Mouse (Mus musculus): ENCODE measurements around the gene Tyw1. TPM values are rescaled to one million over a fixed set of nuclear protein-coding genes. Genes with fewer than 3 reads are reported as not detected.

Tyw1 gene
- total RNA-seq, 2 experiments from 2014 or later = 15.3 to 16.2 TPM

DNA sequence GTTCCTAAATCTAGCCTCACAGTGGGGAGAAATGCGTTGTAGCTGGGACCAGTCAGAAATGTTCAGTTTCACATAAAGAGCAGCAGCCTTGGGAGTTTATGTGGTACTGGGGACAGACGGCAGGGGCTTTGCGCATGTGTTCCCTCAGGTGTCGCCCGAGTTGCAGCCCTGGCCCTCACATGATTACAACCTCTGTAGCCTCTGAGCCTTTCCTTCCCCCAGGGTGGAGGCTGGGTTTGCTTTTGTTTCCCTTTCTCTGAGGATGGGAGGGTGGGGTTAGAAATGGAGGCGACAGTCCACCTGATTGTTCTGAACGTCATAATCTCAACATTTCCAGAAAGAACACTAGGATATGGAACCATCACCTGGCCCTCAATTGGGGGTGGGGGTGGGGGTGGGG lies 52.5 kb downstream of the Tyw1 start:
- intact Hi-C loops (cut with DNase I) = no loop called here
- no peak for DNase-seq (ENCODE audit: low spot score in 2 of 2)

- intact Hi-C loops (cut with DNase I) = no loop called here
These were observed 54.7 kb downstream of the Tyw1 start for GRCm38 (mm10) chr5:130310077-130310476.

DNA sequence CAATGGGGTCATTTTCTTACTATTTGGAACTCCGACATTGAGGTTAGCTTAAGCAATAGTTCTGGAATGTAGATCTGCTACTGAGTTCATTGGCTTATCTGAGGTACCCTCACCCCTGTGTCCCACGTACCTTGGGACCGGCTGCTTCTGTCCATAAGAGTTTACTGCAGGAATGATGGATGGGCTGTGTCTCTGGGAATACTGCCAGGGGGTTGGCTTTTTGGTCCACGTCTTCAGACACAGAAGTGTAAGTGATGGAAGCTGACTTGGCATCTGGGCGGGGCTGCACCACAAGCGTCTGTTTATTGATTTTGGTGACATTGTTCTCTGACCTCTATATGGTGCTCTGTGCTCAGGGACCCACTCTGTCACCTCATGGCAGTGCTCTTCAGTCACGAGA lies 55.4 kb downstream of the Tyw1 start:
- DNase-seq (ENCODE audit: low spot score in 2 of 2) = no peak
- intact Hi-C loops (cut with DNase I) = no loop called here

More at GRCm38 (mm10) chr5:130310077-130310476, 54.7 kb downstream of the Tyw1 start:
- no peak for DNase-seq (ENCODE audit: low spot score in 2 of 2)

DNA sequence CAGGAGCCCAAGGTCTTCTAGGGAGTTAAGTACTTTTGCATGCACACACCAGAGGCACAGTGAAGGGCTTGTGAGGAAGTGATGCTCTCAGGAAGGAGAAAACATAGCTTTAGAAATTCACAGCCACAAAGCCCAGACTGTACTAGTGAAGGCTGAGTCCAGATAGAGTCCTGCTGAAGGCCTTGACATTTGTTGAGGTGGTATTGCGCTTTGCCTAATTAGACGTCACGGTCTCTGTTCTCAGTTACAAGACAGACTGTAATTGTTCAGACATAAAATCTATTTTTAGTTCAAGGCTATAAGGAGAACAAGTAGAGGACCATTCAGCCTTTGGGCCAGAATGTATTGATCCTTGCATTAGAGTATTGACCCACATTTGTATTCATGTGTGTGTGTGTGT lies 58.1 kb downstream of the Tyw1 start:
- DNase-seq (ENCODE audit: low spot score in 2 of 2) = no peak
- intact Hi-C loops (cut with DNase I) = no loop called here

GRCm38 (mm10) chr5:130314926-130315325 lies 59.5 kb downstream of the Tyw1 start:
- intact Hi-C loops (cut with DNase I) = no loop called here

DNA sequence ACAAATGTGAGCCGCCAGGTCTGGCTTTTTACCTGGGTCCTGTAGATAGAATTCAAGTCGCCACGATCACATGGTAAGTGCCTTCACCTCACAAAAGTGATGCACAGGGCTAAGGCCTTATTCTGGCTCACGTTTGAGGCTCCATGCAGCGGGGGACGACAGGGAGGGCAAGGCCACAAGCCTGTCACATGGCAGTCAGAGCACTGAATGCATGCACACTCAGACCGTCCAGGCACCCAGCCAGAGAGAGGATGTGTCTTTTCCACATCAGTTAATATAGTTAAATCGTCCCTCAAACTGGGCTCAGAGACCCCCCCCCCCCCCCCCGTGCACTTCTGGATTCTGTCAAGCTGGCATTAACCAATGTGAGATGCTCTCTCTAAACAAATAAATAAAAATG lies 60.9 kb downstream of the Tyw1 start:
- intact Hi-C loops (cut with DNase I) = no loop called here
- no peak for DNase-seq (ENCODE audit: low spot score in 2 of 2)

More at GRCm38 (mm10) chr5:130314926-130315325, 59.5 kb downstream of the Tyw1 start:
- DNase-seq (ENCODE audit: low spot score in 2 of 2) = no peak

DNA sequence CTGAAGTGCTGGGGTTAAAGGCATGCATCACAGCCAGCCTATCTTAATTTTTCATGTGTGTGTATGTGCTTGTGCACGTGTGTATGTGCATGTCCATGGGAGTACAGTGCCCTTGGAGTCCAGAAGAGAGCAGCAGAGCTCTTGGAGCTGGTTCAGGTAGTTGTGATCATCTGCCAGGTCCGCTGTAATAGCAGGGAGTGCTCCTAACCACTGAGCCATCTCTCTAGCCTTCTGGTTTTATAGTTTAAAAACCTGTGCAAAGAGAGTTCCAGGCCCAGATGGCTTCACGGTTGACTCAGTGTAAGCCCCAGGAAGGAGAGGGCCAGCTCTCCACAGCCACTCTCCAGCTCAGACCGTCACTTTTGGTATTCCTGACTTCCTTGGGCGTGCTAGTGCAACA lies 64.4 kb downstream of the Tyw1 start:
- DNase-seq (ENCODE audit: low spot score in 2 of 2) = no peak
- intact Hi-C loops (cut with DNase I) = loop anchor here (2.0 kb wide), 1 partner anchor 533 kb away; no protein-coding TSS in a partner anchor

GRCm38 (mm10) chr5:130320485-130320884 lies 65.1 kb downstream of the Tyw1 start:
- intact Hi-C loops (cut with DNase I) = loop anchor here (2.0 kb wide), 1 partner anchor 532 kb away; no protein-coding TSS in a partner anchor

GRCm38 (mm10) chr5:130325486-130325885 lies 70.1 kb downstream of the Tyw1 start:
- intact Hi-C loops (cut with DNase I) = no loop called here
- DNase-seq (ENCODE audit: low spot score in 2 of 2) = no peak

More at GRCm38 (mm10) chr5:130320485-130320884, 65.1 kb downstream of the Tyw1 start:
- peak in 1 of 2 experiments; percentile 7 for DNase-seq (ENCODE audit: low spot score in 2 of 2)

DNA sequence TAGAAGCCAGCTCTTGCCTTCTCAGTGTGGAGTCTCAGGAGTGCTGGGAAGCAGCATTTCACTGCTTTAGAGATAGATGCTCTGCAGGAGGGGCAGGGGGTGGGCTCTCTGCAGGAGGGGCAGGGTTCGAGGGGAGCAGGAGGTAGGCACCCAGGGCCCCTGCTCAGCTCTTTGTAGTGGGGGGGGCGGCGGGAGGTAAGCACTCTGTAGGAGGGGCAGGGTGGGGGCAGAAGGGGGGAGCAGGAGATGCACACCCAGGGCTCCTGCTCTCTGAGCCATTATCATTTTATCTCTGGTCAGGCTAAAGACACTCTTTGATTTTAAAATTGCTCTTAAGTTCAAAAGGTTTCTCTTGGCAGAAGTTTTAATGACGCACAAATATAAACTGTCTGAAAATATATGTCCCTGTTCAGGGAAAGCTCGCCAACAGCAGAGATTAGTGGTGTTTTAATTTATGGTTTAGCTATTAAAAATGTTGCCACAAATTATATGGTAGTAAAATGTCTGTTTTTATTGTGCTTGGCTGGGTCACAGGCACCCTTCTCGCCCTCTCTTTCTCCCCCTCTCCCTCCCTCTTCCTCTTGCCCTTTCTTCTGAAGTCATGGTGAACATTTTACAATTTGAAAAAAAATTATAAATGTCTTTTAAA lies 72.3 kb downstream of the Tyw1 start:
- intact Hi-C loops (cut with DNase I) = no loop called here
- DNase-seq (ENCODE audit: low spot score in 2 of 2) = no peak

DNA sequence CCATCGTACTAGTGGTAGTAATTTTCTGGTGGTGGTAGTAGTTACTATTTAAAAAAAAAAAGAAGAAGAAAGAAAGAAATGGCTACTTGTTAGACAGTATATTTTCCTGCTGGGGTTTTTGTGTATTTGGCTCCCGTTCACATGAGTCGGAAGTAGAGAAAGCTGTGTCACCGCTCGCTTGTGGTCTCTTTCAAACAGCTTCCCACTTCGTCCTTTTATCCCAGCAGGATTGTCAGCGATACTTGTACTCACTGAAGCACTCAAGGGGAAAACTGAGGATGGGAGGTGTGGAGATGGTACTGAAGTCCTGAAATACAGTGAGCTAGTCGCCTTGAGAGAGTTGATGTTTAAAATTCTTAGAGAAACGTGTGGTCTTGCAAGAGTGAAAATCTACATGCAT lies 72.9 kb downstream of the Tyw1 start:
- intact Hi-C loops (cut with DNase I) = no loop called here
- DNase-seq (ENCODE audit: low spot score in 2 of 2) = no peak

GRCm38 (mm10) chr5:130329889-130330288 lies 74.5 kb downstream of the Tyw1 start:
- no peak for DNase-seq (ENCODE audit: low spot score in 2 of 2)
- intact Hi-C loops (cut with DNase I) = no loop called here

GRCm38 (mm10) chr5:130330801-130331200 lies 75.4 kb downstream of the Tyw1 start:
- DNase-seq (ENCODE audit: low spot score in 2 of 2) = no peak
- intact Hi-C loops (cut with DNase I) = no loop called here

DNA sequence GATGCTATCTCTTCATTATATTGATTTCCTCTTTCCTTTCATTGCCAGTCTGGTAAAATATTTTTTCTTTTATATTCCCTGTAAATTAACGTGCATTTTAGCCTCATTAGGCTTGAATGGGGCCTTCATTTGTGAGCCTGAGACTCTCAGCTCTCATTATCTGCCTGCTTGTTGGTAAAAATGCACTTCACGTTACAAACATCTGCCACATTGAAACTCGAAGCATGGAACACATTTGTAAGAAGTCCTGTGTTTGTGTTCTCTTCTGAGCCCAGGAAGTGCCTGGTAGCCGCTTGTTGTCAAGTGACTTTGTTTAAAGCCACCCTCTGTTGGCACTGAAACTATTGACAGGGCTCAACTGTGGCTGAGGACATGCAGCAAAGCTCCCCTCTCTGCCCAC lies 75.8 kb downstream of the Tyw1 start:
- intact Hi-C loops (cut with DNase I) = no loop called here
- no peak for DNase-seq (ENCODE audit: low spot score in 2 of 2)

DNA sequence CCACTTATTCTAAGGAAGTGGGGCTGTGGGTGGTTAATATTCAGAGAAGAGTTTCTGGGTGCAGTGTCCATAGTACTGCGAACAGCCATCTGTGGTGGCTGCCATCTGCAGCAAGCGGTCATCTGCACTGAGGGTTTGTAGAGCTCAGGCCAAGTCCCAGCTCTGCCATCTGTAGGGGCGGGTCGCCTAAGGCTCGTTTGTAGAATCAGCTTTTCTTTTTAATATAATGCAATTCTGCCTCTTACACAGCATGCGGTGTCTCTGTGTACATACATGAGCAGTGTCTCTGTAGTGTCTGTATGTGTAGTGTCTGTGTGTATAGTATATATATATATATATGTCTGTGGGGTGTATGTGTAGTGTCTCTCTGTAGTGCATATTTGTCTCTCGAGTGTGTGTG lies 78.1 kb downstream of the Tyw1 start:
- intact Hi-C loops (cut with DNase I) = no loop called here
- no peak for DNase-seq (ENCODE audit: low spot score in 2 of 2)

GRCm38 (mm10) chr5:130333971-130334370 lies 78.6 kb downstream of the Tyw1 start:
- intact Hi-C loops (cut with DNase I) = no loop called here
- DNase-seq (ENCODE audit: low spot score in 2 of 2) = no peak

DNA sequence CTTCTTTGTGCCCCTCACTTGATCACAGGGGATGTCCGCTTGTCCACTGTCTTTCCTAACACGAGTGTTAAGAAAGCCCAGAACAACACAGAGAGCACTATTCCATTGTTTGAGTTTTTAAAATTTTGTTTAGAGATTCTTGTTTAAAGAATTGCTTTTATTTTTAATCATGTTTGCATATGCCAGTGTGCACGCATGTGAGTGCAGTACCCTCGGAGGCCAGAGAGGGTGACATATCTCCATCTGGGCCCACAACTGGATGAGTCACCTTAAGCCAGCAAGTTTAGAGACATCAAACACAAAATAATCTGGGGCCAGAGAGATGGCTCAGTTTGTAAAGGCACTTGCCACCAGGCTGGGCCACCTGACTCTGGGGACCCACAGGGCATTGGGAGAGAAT lies 80.0 kb downstream of the Tyw1 start:
- DNase-seq (ENCODE audit: low spot score in 2 of 2) = no peak
- intact Hi-C loops (cut with DNase I) = no loop called here

GRCm38 (mm10) chr5:130340656-130341055 lies 85.2 kb downstream of the Tyw1 start:
- DNase-seq (ENCODE audit: low spot score in 2 of 2) = no peak
- intact Hi-C loops (cut with DNase I) = no loop called here

DNA sequence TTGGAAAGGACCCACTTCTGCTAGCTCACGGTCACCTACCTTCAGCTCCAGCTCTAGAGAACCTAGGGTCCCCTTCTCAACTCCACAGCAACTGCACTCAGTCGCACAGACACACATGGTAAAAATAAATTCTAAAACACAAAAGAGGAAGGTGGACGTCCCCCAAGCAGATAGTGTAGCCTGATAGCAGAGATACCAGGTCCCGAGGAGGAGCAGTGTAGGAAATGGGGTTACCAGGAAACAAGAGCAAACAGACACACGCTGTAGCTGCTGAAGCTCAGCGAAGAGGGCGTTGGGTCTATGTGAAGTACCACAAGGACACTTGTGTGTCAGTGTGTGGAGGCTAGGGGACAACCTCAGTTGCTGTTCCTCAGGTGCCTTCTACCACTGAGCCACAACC lies 89.6 kb downstream of the Tyw1 start:
- intact Hi-C loops (cut with DNase I) = no loop called here
- no peak for DNase-seq (ENCODE audit: low spot score in 2 of 2)

- intact Hi-C loops (cut with DNase I) = no loop called here
- DNase-seq (ENCODE audit: low spot score in 2 of 2) = no peak
These were observed 90.5 kb downstream of the Tyw1 start for GRCm38 (mm10) chr5:130345871-130346270.

DNA sequence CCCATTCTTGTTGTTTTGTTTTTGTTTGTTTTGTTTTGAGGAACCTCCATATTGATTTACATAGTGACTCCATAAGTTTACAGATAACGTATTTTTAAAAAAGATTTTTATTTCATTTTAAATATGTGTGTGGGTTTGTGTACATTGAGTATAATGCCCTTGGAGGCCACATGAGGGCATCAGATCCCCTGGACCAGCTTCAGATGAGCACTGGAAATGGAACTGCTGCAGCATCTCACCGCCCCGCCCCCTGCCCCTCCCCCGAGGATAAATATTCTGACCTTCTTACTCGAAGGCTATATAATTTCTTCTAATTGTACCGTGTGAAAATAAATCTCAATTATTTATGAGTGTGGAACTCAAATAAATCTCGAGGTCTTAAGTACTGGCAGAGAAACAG lies 99.8 kb downstream of the Tyw1 start:
- DNase-seq (ENCODE audit: low spot score in 2 of 2) = no peak
- intact Hi-C loops (cut with DNase I) = no loop called here

GRCm38 (mm10) chr5:130363111-130363510 lies 107.7 kb downstream of the Tyw1 start:
- intact Hi-C loops (cut with DNase I) = no loop called here
- DNase-seq (ENCODE audit: low spot score in 2 of 2) = no peak
